Mouse (Mus musculus) urinary bladder, postnatal 25 days (tissue): ENCODE measurements around the gene Kif26a.
A peak's percentile ranks its signal among the peaks of the same experiment; 100 is the strongest.

Source experiments
- DNase-seq: peaks from one replicate; pipeline ENCODE4 v3.0.0; 2022; ENCODE audit warnings: low spot score

The Kif26a gene

GRCm38 (mm10) chr12:112145875-112146651, at the start of gene Kif26a:
Kif26a (plus strand) TSS chr12:112146208.
- DNase-seq, result peak; percentile 48

- no peak for DNase-seq
Observed at GRCm38 (mm10) chr12:112096733-112097117, 49.3 kb upstream of the Kif26a start.

GRCm38 (mm10) chr12:112100106-112100505, 45.9 kb upstream of the Kif26a start:
- DNase-seq, result no peak

- no peak for DNase-seq
Observed at GRCm38 (mm10) chr12:112101045-112101444, 45.0 kb upstream of the Kif26a start.

GRCm38 (mm10) chr12:112103179-112103578, 42.8 kb upstream of the Kif26a start:
- DNase-seq, result no peak

GRCm38 (mm10) chr12:112104890-112105289, 41.1 kb upstream of the Kif26a start:
- no peak for DNase-seq

- DNase-seq, result no peak
Observed at GRCm38 (mm10) chr12:112106541-112106971, 39.5 kb upstream of the Kif26a start, which contains the start of gene Aspg. Aspg (plus strand) TSS chr12:112106679.

GRCm38 (mm10) chr12:112107685-112108084, 38.3 kb upstream of the Kif26a start:
- DNase-seq, result no peak

- DNase-seq, result no peak
Observed at GRCm38 (mm10) chr12:112108696-112109445, 37.1 kb upstream of the Kif26a start.

- DNase-seq, result no peak
Observed at GRCm38 (mm10) chr12:112109701-112110100, 36.3 kb upstream of the Kif26a start.

- no peak for DNase-seq
Observed at GRCm38 (mm10) chr12:112111323-112111722, 34.7 kb upstream of the Kif26a start.

- DNase-seq, result no peak
Observed at GRCm38 (mm10) chr12:112112235-112112634, 33.8 kb upstream of the Kif26a start.

- no peak for DNase-seq
Observed at GRCm38 (mm10) chr12:112112686-112113396, 33.2 kb upstream of the Kif26a start.

GRCm38 (mm10) chr12:112113710-112114109, 32.3 kb upstream of the Kif26a start:
- peak; percentile 88 for DNase-seq

GRCm38 (mm10) chr12:112117006-112117405, 29.0 kb upstream of the Kif26a start:
- no peak for DNase-seq

GRCm38 (mm10) chr12:112117649-112118048, 28.4 kb upstream of the Kif26a start:
- no peak for DNase-seq

GRCm38 (mm10) chr12:112121188-112121587, 24.8 kb upstream of the Kif26a start:
- no peak for DNase-seq

- DNase-seq, result peak; percentile 47
Observed at GRCm38 (mm10) chr12:112125903-112126302, 20.1 kb upstream of the Kif26a start.

- no peak for DNase-seq
Observed at GRCm38 (mm10) chr12:112126931-112127635, 18.9 kb upstream of the Kif26a start.

- DNase-seq, result no peak
Observed at GRCm38 (mm10) chr12:112128526-112128925, 17.5 kb upstream of the Kif26a start.

GRCm38 (mm10) chr12:112129300-112129856, 16.6 kb upstream of the Kif26a start:
- DNase-seq, result no peak
